Mouse (Mus musculus) MN1 (cell line): ENCODE results near the gene Emb.
"Not testable (repeated sequence)": the region's sequence is repeated elsewhere in the genome, so short reads cannot be mapped to it uniquely, and the experiment has no call there.

ENCODE experiments used
- DNase-seq: peaks from one replicate; pipeline ENCODE4 v3.0.0-alpha.2; 2016; ENCODE audit warnings: low spot score

Emb gene

GRCm38 (mm10) chr13:117208236-117208635 is at the start of gene Emb:
TSS of gene Emb (plus strand) at chr13:117208536.
- no peak for DNase-seq

- no peak for DNase-seq
These were observed 44.4 kb upstream of the Emb start for GRCm38 (mm10) chr13:117163906-117164305.

GRCm38 (mm10) chr13:117165071-117165470 is 43.3 kb upstream of the Emb start:
- DNase-seq, result peak; percentile 20

GRCm38 (mm10) chr13:117180912-117181311 is 27.4 kb upstream of the Emb start:
- not testable (repeated sequence) for DNase-seq

- no peak for DNase-seq
These were observed 25.0 kb upstream of the Emb start for GRCm38 (mm10) chr13:117183288-117183687.

- DNase-seq, result no peak
These were observed 23.0 kb upstream of the Emb start for GRCm38 (mm10) chr13:117185329-117185728.

- no peak for DNase-seq
These were observed 16.2 kb upstream of the Emb start for GRCm38 (mm10) chr13:117192161-117192560.

GRCm38 (mm10) chr13:117193422-117193983 is 14.8 kb upstream of the Emb start:
- DNase-seq, result no peak

GRCm38 (mm10) chr13:117195569-117196495 is 12.5 kb upstream of the Emb start:
- DNase-seq, result no peak

GRCm38 (mm10) chr13:117197666-117198065 is 10.7 kb upstream of the Emb start:
- no peak for DNase-seq

- DNase-seq, result peak; percentile 74
These were observed 9.8 kb upstream of the Emb start for GRCm38 (mm10) chr13:117198402-117199083.

- DNase-seq, result peak; percentile 48
These were observed 5.4 kb upstream of the Emb start for GRCm38 (mm10) chr13:117202755-117203471.

- DNase-seq, result no peak
These were observed 3.7 kb upstream of the Emb start for GRCm38 (mm10) chr13:117204685-117205084.

GRCm38 (mm10) chr13:117206066-117206465 is 2.3 kb upstream of the Emb start:
- DNase-seq, result no peak

GRCm38 (mm10) chr13:117211386-117211875 is 3.1 kb downstream of the Emb start:
- DNase-seq, result no peak

- no peak for DNase-seq
These were observed 7.1 kb downstream of the Emb start for GRCm38 (mm10) chr13:117215481-117215880.

- DNase-seq, result no peak
These were observed 7.8 kb downstream of the Emb start for GRCm38 (mm10) chr13:117216126-117216525.

GRCm38 (mm10) chr13:117216752-117217363 is 8.5 kb downstream of the Emb start:
- DNase-seq, result no peak

GRCm38 (mm10) chr13:117217621-117218020 is 9.3 kb downstream of the Emb start:
- no peak for DNase-seq

- no peak for DNase-seq
These were observed 9.8 kb downstream of the Emb start for GRCm38 (mm10) chr13:117218092-117218491.

GRCm38 (mm10) chr13:117219871-117220500 is 11.7 kb downstream of the Emb start:
- peak; percentile 55 for DNase-seq
